12 mouse cellular contexts compared by ENCODE assay signal in the genomic region with DNA sequence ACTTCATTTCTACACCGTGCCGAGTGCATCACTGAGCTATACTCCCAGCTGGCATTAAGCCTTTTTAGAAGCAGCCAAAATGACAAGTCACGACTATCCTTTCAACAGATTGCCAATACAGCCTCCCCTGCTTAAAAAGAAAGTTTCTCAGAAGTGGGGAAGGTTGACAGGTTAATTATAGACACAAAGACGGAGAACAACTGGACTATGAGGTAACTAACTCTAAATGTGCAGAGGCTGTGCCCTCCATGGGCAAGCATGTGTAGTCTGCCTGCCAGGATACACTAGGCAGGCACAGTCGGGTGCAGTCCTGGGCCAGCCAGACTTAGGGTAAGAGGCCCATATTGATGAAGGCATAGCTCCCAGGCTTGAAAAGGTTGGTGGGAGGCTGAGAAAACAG. TPM values are rescaled to one million over a fixed set of nuclear protein-coding genes. Genes with fewer than 3 reads are reported as not detected.
A peak's percentile ranks its signal among the peaks of the same experiment; 100 is the strongest.
DNase-seq lines count a peak whose midpoint lies in the region; ATAC-seq lines count a peak whose summit lies in the region.
"Had no signal": no experiment of that assay in that cellular context is flagged by ENCODE, and none has a peak within 500 bp of the region (broad histone marks: within the 10 kb centered on the region; RNA-seq: fewer than 3 reads in every experiment).

No protein-coding gene starts in this region.

- H3K9me3 ChIP-seq in heart, embryonic 11.5 days (replicated peaks; ENCODE audit: control insufficient read depth, low read length), result no peaks in the 10 kb centered on the region
- H3K9me3 ChIP-seq in liver, embryonic 12.5 days (replicated peaks), result no peaks in the 10 kb centered on the region
- H3K9me3 ChIP-seq: hindbrain, embryonic 13.5 days had no signal

- DNase-seq in heart, postnatal 25 days (ENCODE audit: low spot score), result no peak
- DNase-seq in brain, adult 2 months (ENCODE audit: low read depth, low spot score), result peak; percentile 38
- peak; percentile 73 for DNase-seq in gonadal fat pad, adult 2 months (ENCODE audit: low read depth)
- no peak for DNase-seq in spleen, postnatal 36 days (ENCODE audit: low spot score in 2 of 2)
- DNase-seq in left cerebral cortex, adult 11 months (ENCODE audit: low spot score), result no peak
- no peak for DNase-seq in frontal cortex, postnatal 25 days (ENCODE audit: low spot score in 2 of 2)
- DNase-seq: kidney, postnatal 4 days; right cerebral cortex, postnatal 14 days; thymus, adult 2 months had no signal

- H3K27ac ChIP-seq in heart, embryonic 11.5 days (ENCODE audit: low read depth, low read length), result no peak overlapping the region
- no peak overlapping the region for H3K27ac ChIP-seq in liver, embryonic 12.5 days
- H3K27ac ChIP-seq: hindbrain, embryonic 13.5 days had no signal

- H3K4me1 ChIP-seq in heart, embryonic 11.5 days (ENCODE audit: control insufficient read depth, insufficient read depth, low read length), result peaks cover 22% of the 10 kb centered on the region
- H3K4me1 ChIP-seq in liver, embryonic 12.5 days, result peaks cover 54% of the 10 kb centered on the region

- H3K9ac ChIP-seq in heart, embryonic 11.5 days (ENCODE audit: low read depth, low read length), result peak overlapping the region; percentile 34; the same call in 1 of the 2 replicates
- no peak overlapping the region for H3K9ac ChIP-seq in liver, embryonic 12.5 days
- H3K9ac ChIP-seq: hindbrain, embryonic 13.5 days had no signal

- H3K36me3 ChIP-seq in heart, embryonic 11.5 days (ENCODE audit: control insufficient read depth, insufficient read depth, low read length), result no peaks in the 10 kb centered on the region
- peaks cover 4% of the 10 kb centered on the region; the same call in 1 of the 2 replicates for H3K36me3 ChIP-seq in liver, embryonic 12.5 days
- H3K36me3 ChIP-seq: hindbrain, embryonic 13.5 days had no signal

- 53% methylated on average over 5 of the region's 5 CpGs for WGBS in heart, embryonic 11.5 days (ENCODE audit: insufficient replicate concordance)
- WGBS in liver, embryonic 12.5 days (ENCODE audit: insufficient replicate concordance), result 71% methylated on average over 5 of the region's 5 CpGs

- intact Hi-C loops in heart, postnatal 25 days (cut with DNase I), result no loop called here

- no peak for ATAC-seq in heart, embryonic 11.5 days (replicated peaks; ENCODE audit: insufficient number of reproducible peaks, low FRiP score, low TSS enrichment)
- ATAC-seq in liver, embryonic 12.5 days, result no peak

- H3K4me3 ChIP-seq in heart, embryonic 11.5 days (ENCODE audit: low read depth, low read length), result peak overlapping the region; percentile 86
- no peak overlapping the region for H3K4me3 ChIP-seq in liver, embryonic 12.5 days

- H3K27me3 ChIP-seq in heart, embryonic 11.5 days (ENCODE audit: control insufficient read depth, insufficient read depth, low read length), result no peaks in the 10 kb centered on the region
- peaks cover 38% of the 10 kb centered on the region for H3K27me3 ChIP-seq in liver, embryonic 12.5 days (replicated peaks)

- peak overlapping the region; percentile 84 for H3K4me2 ChIP-seq in heart, embryonic 11.5 days
- H3K4me2 ChIP-seq in liver, embryonic 12.5 days, result peak overlapping the region; percentile 92

RNA-seq across cellular contexts. Expression of gene Pdlim1, which starts 2.1 kb away (rescaled TPM):
- polyA plus RNA-seq in heart, embryonic 11.5 days (2014; fragmentation: Nextera tagmentation; extraction: Ambion mirVana), result 318 and 322 TPM in 2 replicates
- 100 to 1,000 TPM; 152 to 164 TPM for total RNA-seq in heart, postnatal 25 days (2021)
- polyA plus RNA-seq in gonadal fat pad, adult 2 months (2012; rRNA removed), result 150 and 218 TPM in 2 replicates
- 78.3 and 82.3 TPM in 2 replicates for polyA plus RNA-seq in liver, embryonic 12.5 days (2016; fragmentation: Nextera tagmentation; extraction: Ambion mirVana)

Comparison
In these comparisons a context has a peak if more than half of its experiments do, and no peak if none do; other contexts are left out.
1. DNase-seq: peak in brain, adult 2 months (single experiment) and gonadal fat pad, adult 2 months (single experiment); none in heart, postnatal 25 days (single experiment), spleen, postnatal 36 days (0 of 2), left cerebral cortex, adult 11 months (single experiment) and frontal cortex, postnatal 25 days (0 of 2).